Mouse (Mus musculus) intestine, embryonic 16.5 days (tissue): Measurements from ENCODE around the gene Col19a1. TPM values are rescaled to one million over a fixed set of nuclear protein-coding genes. Genes with fewer than 3 reads are reported as not detected.

Source experiments
- ATAC-seq: fragments of 200-750 bp; cut with Nextera tagmentation; 2 replicates; pipeline ENCODE4 v1.8.0; 2017; ENCODE audit warnings: moderate TSS enrichment, moderate library complexity
- H3K27ac ChIP-seq: fragments of 300-500 bp; sonication (generic); 2 replicates; pipeline ENCODE4 v1.5.1; 2014; ENCODE audit warnings: mild to moderate bottlenecking, low read length
- H3K27me3 ChIP-seq: fragments of 300-500 bp; sonication (generic); replicated peaks from 2 replicates; pipeline ENCODE4 v1.6.1; 2014; ENCODE audit warnings: low read length, control low read depth, mixed read lengths; ENCODE audit not compliant: control insufficient read depth, insufficient read depth
- H3K36me3 ChIP-seq: fragments of 300-500 bp; sonication (generic); 2 replicates; pipeline ENCODE4 v1.6.1; 2014; ENCODE audit warnings: low read length, control low read depth; ENCODE audit not compliant: control insufficient read depth, insufficient read depth
- H3K4me1 ChIP-seq: fragments of 300-500 bp; sonication (generic); 2 replicates; pipeline ENCODE4 v1.6.1; 2014; ENCODE audit warnings: low read length, control low read depth, mixed read lengths; ENCODE audit not compliant: control insufficient read depth, insufficient read depth
- H3K4me2 ChIP-seq: fragments of 300-500 bp; sonication (generic); 2 replicates; pipeline ENCODE4 v1.6.1; 2014; ENCODE audit warnings: low read depth, low read length, control low read depth
- H3K4me3 ChIP-seq: fragments of 300-500 bp; sonication (generic); 2 replicates; pipeline ENCODE4 v1.5.1; 2014; ENCODE audit warnings: mild to moderate bottlenecking, low read length
- H3K9ac ChIP-seq: fragments of 300-500 bp; sonication (generic); 2 replicates; pipeline ENCODE4 v1.6.1; 2014; ENCODE audit warnings: low read depth, low read length
- H3K9me3 ChIP-seq: fragments of 300-500 bp; sonication (generic); 2 replicates; pipeline ENCODE4 v1.6.1; 2016; ENCODE audit warnings: low read length, control low read depth; ENCODE audit not compliant: control insufficient read depth
- WGBS: fragments of 180-500 bp; shearing (Covaris S2); extraction: QIAGEN DNeasy Blood & Tissue Kit; methylation state at CpG from one replicate; pipeline ENCODE4 v1.1.7; 2014; 5-methylcytosine and 5-hydroxymethylcytosine counted together
- polyA plus RNA-seq: library from polyadenylated mRNA; unstranded; fragments of >200 nt; fragmentation: Nextera tagmentation; extraction: Ambion mirVana; gene quantifications from 2 replicates; pipeline ENCODE4 v1.2.1, GENCODE M21; 2015

Col19a1 gene
- polyA plus RNA-seq, 1 experiment from 2014 or later, result 0.42 TPM

DNA sequence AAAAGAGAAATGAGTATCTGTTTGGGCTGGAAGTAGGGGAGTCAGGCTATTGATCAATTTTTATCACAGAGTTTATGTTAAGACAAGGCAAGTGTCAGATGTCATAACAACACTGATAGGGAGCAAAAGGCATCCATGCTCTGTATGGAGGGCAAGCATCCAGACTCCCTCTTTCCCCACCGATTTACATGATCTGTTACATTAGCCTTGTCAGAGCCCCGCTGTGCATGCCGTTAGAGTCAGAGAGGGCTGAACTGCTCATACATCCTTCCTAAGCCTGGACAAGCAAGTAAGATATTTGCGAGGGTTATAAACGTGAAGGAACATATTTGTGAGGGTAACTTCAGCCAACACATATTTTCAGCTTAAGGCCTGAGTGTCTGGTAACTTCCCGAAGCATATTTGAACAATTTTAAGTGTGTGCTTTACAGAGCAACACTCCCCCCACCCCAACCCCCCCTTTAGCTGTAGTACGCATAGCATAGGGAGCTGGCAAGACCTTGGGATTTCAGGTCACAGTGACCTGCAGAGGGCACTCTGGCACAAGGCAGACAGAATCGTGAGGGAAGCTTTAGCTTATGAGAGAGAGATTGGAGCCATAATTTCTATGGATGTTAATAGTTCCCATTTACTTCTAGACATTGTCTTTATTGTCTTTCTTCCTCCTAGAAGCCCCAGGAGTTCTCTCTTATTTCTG is 209.0 kb downstream of the Col19a1 start:
- no peaks in the 10 kb centered on the region for H3K27me3 ChIP-seq
- no peaks in the 10 kb centered on the region for H3K36me3 ChIP-seq
- H3K9ac ChIP-seq, result no peak overlapping the region
- H3K27ac ChIP-seq, result no peak overlapping the region
- H3K4me2 ChIP-seq, result no peak overlapping the region
- WGBS, result 18% methylated on average over 8 of the region's 8 CpGs
- ATAC-seq, result peak; percentile 63; the same call in 1 of the 2 replicates
- no peaks in the 10 kb centered on the region for H3K9me3 ChIP-seq
- H3K4me1 ChIP-seq, result no peaks in the 10 kb centered on the region
- H3K4me3 ChIP-seq, result no peak overlapping the region

DNA sequence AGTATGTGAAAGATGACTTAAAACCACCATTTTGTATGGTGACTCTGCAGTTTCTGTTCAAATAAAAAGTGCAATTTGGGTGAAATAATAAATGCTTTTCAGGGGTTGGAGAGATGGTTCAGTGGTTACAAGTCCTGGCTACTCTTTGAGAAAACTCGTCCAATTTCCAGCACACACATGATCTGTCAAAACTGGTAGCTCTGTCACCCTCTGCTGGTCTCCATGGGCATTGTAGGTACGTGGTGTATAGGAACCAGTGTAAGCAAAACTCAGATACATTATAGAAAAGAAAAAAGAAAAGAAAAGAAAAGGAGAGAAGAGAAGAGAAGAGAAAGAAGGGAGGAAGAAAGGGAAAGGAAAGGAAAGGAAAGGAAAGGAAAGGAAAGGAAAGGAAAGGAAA is 212.4 kb downstream of the Col19a1 start:
- H3K4me1 ChIP-seq, result no peaks in the 10 kb centered on the region
- no peak overlapping the region for H3K4me3 ChIP-seq
- no peak overlapping the region for H3K9ac ChIP-seq
- H3K9me3 ChIP-seq, result no peaks in the 10 kb centered on the region
- H3K4me2 ChIP-seq, result no peak overlapping the region
- ATAC-seq, result no peak
- H3K36me3 ChIP-seq, result no peaks in the 10 kb centered on the region
- no peaks in the 10 kb centered on the region for H3K27me3 ChIP-seq
- WGBS, result 32% methylated on average over 2 of the region's 2 CpGs
- no peak overlapping the region for H3K27ac ChIP-seq

GRCm38 (mm10) chr1:24373671-24374070 is 213.6 kb downstream of the Col19a1 start:
- H3K4me3 ChIP-seq, result no peak overlapping the region
- H3K4me2 ChIP-seq, result no peak overlapping the region
- no peaks in the 10 kb centered on the region for H3K4me1 ChIP-seq
- no peaks in the 10 kb centered on the region for H3K36me3 ChIP-seq
- H3K27me3 ChIP-seq, result no peaks in the 10 kb centered on the region
- H3K27ac ChIP-seq, result no peak overlapping the region
- no peaks in the 10 kb centered on the region for H3K9me3 ChIP-seq
- no peak overlapping the region for H3K9ac ChIP-seq
- ATAC-seq, result no peak
- 78% methylated on average over 3 of the region's 3 CpGs for WGBS

- Histone ChIP-seq H3K9ac (no peak overlapping the region), H3K4me1 (no peaks in the 10 kb centered on the region), H3K4me3 (no peak overlapping the region), H3K27me3 (no peaks in the 10 kb centered on the region), H3K27ac (no peak overlapping the region), H3K4me2 (no peak overlapping the region), H3K36me3 (no peaks in the 10 kb centered on the region), H3K9me3 (no peaks in the 10 kb centered on the region)
- 71% methylated on average over 4 of the region's 4 CpGs for WGBS
- ATAC-seq, result no peak
These were observed 214.6 kb downstream of the Col19a1 start for GRCm38 (mm10) chr1:24372471-24373258.

DNA sequence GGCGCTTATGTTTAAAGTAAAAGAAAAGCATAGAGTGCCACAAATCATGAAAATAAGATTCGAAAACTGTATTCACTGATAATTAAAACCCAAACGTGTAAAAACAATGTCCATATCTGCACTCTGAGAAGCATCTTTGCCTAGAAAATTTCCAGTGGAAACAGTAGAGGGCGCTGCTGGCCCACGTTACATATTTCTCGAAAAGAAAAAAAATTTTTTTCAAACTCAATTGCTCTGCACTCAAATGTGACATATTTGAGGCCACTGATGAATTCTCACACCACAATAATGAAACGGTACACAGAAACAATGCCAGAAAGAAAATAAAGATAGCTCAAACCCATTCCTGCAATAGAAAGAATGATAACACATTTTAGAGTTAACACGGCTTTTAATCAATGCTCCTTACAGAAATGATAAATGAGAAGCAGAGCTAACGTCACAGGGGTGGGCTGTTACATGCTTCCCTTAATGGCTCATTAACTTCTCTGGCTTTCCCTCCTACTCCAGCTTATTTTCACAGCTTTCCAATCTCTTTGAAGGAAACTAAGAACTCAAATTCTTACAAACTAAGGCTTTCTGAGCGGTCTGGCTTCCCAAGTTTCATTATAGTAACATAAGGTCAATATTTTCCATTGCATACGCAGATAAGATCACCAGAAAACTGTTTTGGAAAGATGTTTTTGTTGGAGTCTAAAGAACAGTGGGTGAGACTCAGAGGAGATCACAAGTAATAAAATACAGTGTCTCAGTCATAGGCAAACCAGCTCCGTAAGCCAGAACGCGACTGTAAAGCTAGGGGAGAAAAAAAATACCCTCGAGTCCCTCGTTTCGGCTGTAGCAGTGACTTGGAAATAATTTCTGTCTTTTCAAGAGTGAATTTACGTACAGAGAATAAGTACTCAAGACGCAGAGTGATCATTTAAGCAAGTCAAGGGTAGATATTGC is 219.4 kb downstream of the Col19a1 start:
- WGBS, result 49% methylated on average over 19 of the region's 19 CpGs
- no peak overlapping the region for H3K9ac ChIP-seq
- H3K4me3 ChIP-seq, result no peak overlapping the region
- no peaks in the 10 kb centered on the region for H3K4me1 ChIP-seq
- no peaks in the 10 kb centered on the region for H3K36me3 ChIP-seq
- no peaks in the 10 kb centered on the region for H3K27me3 ChIP-seq
- no peaks in the 10 kb centered on the region for H3K9me3 ChIP-seq
- H3K27ac ChIP-seq, result no peak overlapping the region
- no peak for ATAC-seq
- H3K4me2 ChIP-seq, result no peak overlapping the region

DNA sequence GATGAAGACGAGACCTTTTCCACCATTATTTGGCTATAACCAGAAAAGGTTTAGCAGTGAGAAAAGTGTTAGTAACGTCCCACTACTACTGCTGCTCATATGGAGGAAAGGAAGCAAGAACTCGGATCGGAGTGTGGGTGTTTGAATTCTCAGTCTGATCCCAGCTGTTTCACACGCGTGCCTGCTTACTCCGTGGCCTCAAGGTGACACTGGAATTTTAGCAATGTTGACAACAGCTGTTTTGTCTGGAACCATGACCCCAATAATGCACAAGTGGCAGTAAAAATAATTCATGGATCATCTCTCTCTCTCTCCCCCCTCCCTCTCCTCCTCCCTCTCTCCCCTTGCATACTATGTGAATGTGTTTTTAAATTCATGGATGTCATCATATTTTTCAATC is 222.5 kb downstream of the Col19a1 start:
- no peak for ATAC-seq
- Histone ChIP-seq H3K36me3 (no peaks in the 10 kb centered on the region), H3K4me1 (no peaks in the 10 kb centered on the region), H3K4me3 (no peak overlapping the region), H3K9ac (no peak overlapping the region), H3K27me3 (no peaks in the 10 kb centered on the region), H3K27ac (no peak overlapping the region), H3K9me3 (no peaks in the 10 kb centered on the region), H3K4me2 (no peak overlapping the region)
- 74% methylated on average over 7 of the region's 7 CpGs for WGBS

DNA sequence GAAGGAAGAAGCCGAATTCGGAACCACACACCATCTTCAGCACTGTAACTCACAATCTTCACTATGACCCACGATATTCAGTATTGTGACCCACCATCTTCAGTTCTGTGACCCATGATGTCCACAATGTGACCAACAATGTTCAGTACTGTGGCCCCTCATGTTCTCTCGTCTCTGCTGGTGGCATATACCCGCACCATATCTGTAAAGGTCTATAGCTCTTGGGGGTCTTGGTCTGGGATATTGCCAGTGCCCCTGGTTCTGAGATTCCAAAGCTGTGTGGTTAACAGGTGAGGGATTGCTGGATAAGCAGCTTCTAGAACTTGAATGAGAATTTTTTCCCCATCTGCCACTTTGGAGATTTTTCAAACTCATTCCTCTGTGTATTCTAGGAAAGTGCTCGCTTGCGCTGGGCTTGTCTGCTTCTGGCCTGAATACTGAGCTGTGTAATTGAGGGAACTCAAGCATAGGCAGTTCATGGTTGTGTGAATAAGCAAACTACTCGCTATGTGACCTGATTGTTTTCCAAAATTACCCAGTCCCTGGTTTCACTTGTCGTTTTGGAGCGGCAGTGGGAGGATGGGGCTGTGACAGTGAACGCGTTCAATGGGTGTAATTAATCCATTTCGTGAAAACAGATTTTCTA is 225.2 kb downstream of the Col19a1 start:
- H3K9me3 ChIP-seq, result no peaks in the 10 kb centered on the region
- H3K4me2 ChIP-seq, result no peak overlapping the region
- ATAC-seq, result no peak
- H3K27me3 ChIP-seq, result no peaks in the 10 kb centered on the region
- H3K4me3 ChIP-seq, result no peak overlapping the region
- WGBS, result 88% methylated on average over 13 of the region's 13 CpGs
- no peak overlapping the region for H3K9ac ChIP-seq
- no peaks in the 10 kb centered on the region for H3K4me1 ChIP-seq
- no peak overlapping the region for H3K27ac ChIP-seq
- H3K36me3 ChIP-seq, result no peaks in the 10 kb centered on the region

GRCm38 (mm10) chr1:24349462-24350217 is 237.6 kb downstream of the Col19a1 start:
- H3K27me3 ChIP-seq, result no peaks in the 10 kb centered on the region
- WGBS, result 67% methylated on average over 13 of the region's 13 CpGs
- H3K9me3 ChIP-seq, result no peaks in the 10 kb centered on the region
- no peaks in the 10 kb centered on the region for H3K4me1 ChIP-seq
- no peak overlapping the region for H3K9ac ChIP-seq
- no peaks in the 10 kb centered on the region for H3K36me3 ChIP-seq
- no peak for ATAC-seq
- no peak overlapping the region for H3K4me3 ChIP-seq
- no peak overlapping the region for H3K4me2 ChIP-seq
- H3K27ac ChIP-seq, result no peak overlapping the region
